Mouse (Mus musculus): ENCODE measurements around the gene Fas. TPM values are rescaled to one million over a fixed set of nuclear protein-coding genes. Genes with fewer than 3 reads are reported as not detected.

Fas gene
- polyA plus RNA-seq, 1 experiment from 2014 or later, result 0.60 TPM

GRCm38 (mm10) chr19:34254101-34254879 lies 36.2 kb upstream of the Fas start:
- Histone ChIP-seq H3K4me3 (ENCODE audit: low read depth, low read length) (no peak overlapping the region), H3K4me1 (replicated peaks; ENCODE audit: control insufficient read depth, insufficient read depth, low read length) (no peaks in the 10 kb centered on the region), H3K36me3 (ENCODE audit: control insufficient read depth, insufficient read depth, low read length) (no peaks in the 10 kb centered on the region), H3K9me3 (ENCODE audit: control insufficient read depth, low read length) (no peaks in the 10 kb centered on the region), H3K9ac (ENCODE audit: low read length) (no peak overlapping the region), H3K27ac (ENCODE audit: low read depth, low read length) (no peak overlapping the region), H3K4me2 (ENCODE audit: low read depth, low read length, severe bottlenecking) (no peak overlapping the region), H3K27me3 (ENCODE audit: control insufficient read depth, insufficient read depth, low read length) (no peaks in the 10 kb centered on the region)
- 49% methylated on average over 14 of the region's 14 CpGs for WGBS
- ATAC-seq (replicated peaks; ENCODE audit: low FRiP score), result no peak
- DNase-seq (ENCODE audit: low spot score), result no peak

GRCm38 (mm10) chr19:34254880-34255681 lies 35.4 kb upstream of the Fas start, which contains the start of gene Acta2:
Acta2 (minus strand) TSS chr19:34255590.
- H3K27ac ChIP-seq (ENCODE audit: low read depth, low read length), result no peak within 1 kb of the TSS
- H3K9me3 ChIP-seq (ENCODE audit: control insufficient read depth, low read length), result no peaks in the 10 kb centered on the region
- H3K4me2 ChIP-seq (ENCODE audit: low read depth, low read length, severe bottlenecking), result no peak within 1 kb of the TSS
- DNase-seq (ENCODE audit: low spot score) (no peak), ATAC-seq (replicated peaks; ENCODE audit: low FRiP score) (no peak)
- H3K4me1 ChIP-seq (replicated peaks; ENCODE audit: control insufficient read depth, insufficient read depth, low read length), result no peaks in the 10 kb centered on the region
- no peaks in the 10 kb centered on the region for H3K36me3 ChIP-seq (ENCODE audit: control insufficient read depth, insufficient read depth, low read length)
- H3K27me3 ChIP-seq (ENCODE audit: control insufficient read depth, insufficient read depth, low read length), result no peaks in the 10 kb centered on the region
- H3K9ac ChIP-seq (ENCODE audit: low read length), result no peak within 1 kb of the TSS
- 66% methylated on average over 16 of the region's 16 CpGs for WGBS
- no peak within 1 kb of the TSS for H3K4me3 ChIP-seq (ENCODE audit: low read depth, low read length)

- no peak overlapping the region for H3K9ac ChIP-seq (ENCODE audit: low read length)
- no peak overlapping the region for H3K4me3 ChIP-seq (ENCODE audit: low read depth, low read length)
- H3K27ac ChIP-seq (ENCODE audit: low read depth, low read length), result no peak overlapping the region
- no peaks in the 10 kb centered on the region for H3K4me1 ChIP-seq (replicated peaks; ENCODE audit: control insufficient read depth, insufficient read depth, low read length)
- no peak for ATAC-seq (replicated peaks; ENCODE audit: low FRiP score)
- no peak for DNase-seq (ENCODE audit: low spot score)
- WGBS, result 87% methylated on average over 5 of the region's 5 CpGs
- H3K9me3 ChIP-seq (ENCODE audit: control insufficient read depth, low read length), result no peaks in the 10 kb centered on the region
- H3K27me3 ChIP-seq (ENCODE audit: control insufficient read depth, insufficient read depth, low read length), result no peaks in the 10 kb centered on the region
- H3K4me2 ChIP-seq (ENCODE audit: low read depth, low read length, severe bottlenecking), result no peak overlapping the region
- no peaks in the 10 kb centered on the region for H3K36me3 ChIP-seq (ENCODE audit: control insufficient read depth, insufficient read depth, low read length)
These were observed 34.3 kb upstream of the Fas start for GRCm38 (mm10) chr19:34256149-34256548.

- Histone ChIP-seq H3K4me2 (ENCODE audit: low read depth, low read length, severe bottlenecking) (no peak overlapping the region), H3K36me3 (ENCODE audit: control insufficient read depth, insufficient read depth, low read length) (no peaks in the 10 kb centered on the region), H3K4me1 (replicated peaks; ENCODE audit: control insufficient read depth, insufficient read depth, low read length) (no peaks in the 10 kb centered on the region), H3K27me3 (ENCODE audit: control insufficient read depth, insufficient read depth, low read length) (no peaks in the 10 kb centered on the region), H3K4me3 (ENCODE audit: low read depth, low read length) (no peak overlapping the region), H3K9me3 (ENCODE audit: control insufficient read depth, low read length) (no peaks in the 10 kb centered on the region), H3K9ac (ENCODE audit: low read length) (no peak overlapping the region), H3K27ac (ENCODE audit: low read depth, low read length) (no peak overlapping the region)
- WGBS, result 96% methylated on average over 2 of the region's 2 CpGs
- ATAC-seq (replicated peaks; ENCODE audit: low FRiP score), result no peak
- no peak for DNase-seq (ENCODE audit: low spot score)
These were observed 33.5 kb upstream of the Fas start for GRCm38 (mm10) chr19:34256936-34257335.

- Histone ChIP-seq H3K4me1 (replicated peaks; ENCODE audit: control insufficient read depth, insufficient read depth, low read length) (no peaks in the 10 kb centered on the region), H3K27ac (ENCODE audit: low read depth, low read length) (no peak overlapping the region), H3K36me3 (ENCODE audit: control insufficient read depth, insufficient read depth, low read length) (no peaks in the 10 kb centered on the region), H3K4me2 (ENCODE audit: low read depth, low read length, severe bottlenecking) (no peak overlapping the region), H3K9me3 (ENCODE audit: control insufficient read depth, low read length) (no peaks in the 10 kb centered on the region), H3K9ac (ENCODE audit: low read length) (no peak overlapping the region), H3K4me3 (ENCODE audit: low read depth, low read length) (no peak overlapping the region), H3K27me3 (ENCODE audit: control insufficient read depth, insufficient read depth, low read length) (no peaks in the 10 kb centered on the region)
- WGBS, result 73% methylated on average over 2 of the region's 2 CpGs
- DNase-seq (ENCODE audit: low spot score) (no peak), ATAC-seq (replicated peaks; ENCODE audit: low FRiP score) (no peak)
These were observed 28.0 kb upstream of the Fas start for GRCm38 (mm10) chr19:34262273-34262974.

GRCm38 (mm10) chr19:34265604-34266193 lies 24.8 kb upstream of the Fas start:
- H3K4me2 ChIP-seq (ENCODE audit: low read depth, low read length, severe bottlenecking), result no peak overlapping the region
- no peaks in the 10 kb centered on the region for H3K36me3 ChIP-seq (ENCODE audit: control insufficient read depth, insufficient read depth, low read length)
- no peak overlapping the region for H3K9ac ChIP-seq (ENCODE audit: low read length)
- no peak overlapping the region for H3K27ac ChIP-seq (ENCODE audit: low read depth, low read length)
- H3K4me1 ChIP-seq (replicated peaks; ENCODE audit: control insufficient read depth, insufficient read depth, low read length), result no peaks in the 10 kb centered on the region
- H3K4me3 ChIP-seq (ENCODE audit: low read depth, low read length), result no peak overlapping the region
- DNase-seq (ENCODE audit: low spot score) (no peak), ATAC-seq (replicated peaks; ENCODE audit: low FRiP score) (no peak)
- H3K9me3 ChIP-seq (ENCODE audit: control insufficient read depth, low read length), result no peaks in the 10 kb centered on the region
- WGBS, result 69% methylated on average over 5 of the region's 5 CpGs
- no peaks in the 10 kb centered on the region for H3K27me3 ChIP-seq (ENCODE audit: control insufficient read depth, insufficient read depth, low read length)

- ATAC-seq (replicated peaks; ENCODE audit: low FRiP score), result no peak
These were observed 21.5 kb upstream of the Fas start for GRCm38 (mm10) chr19:34268991-34269390.

GRCm38 (mm10) chr19:34270106-34270726 lies 20.2 kb upstream of the Fas start:
- no peak for ATAC-seq (replicated peaks; ENCODE audit: low FRiP score)
- no peaks in the 10 kb centered on the region for H3K9me3 ChIP-seq (ENCODE audit: control insufficient read depth, low read length)
- H3K27ac ChIP-seq (ENCODE audit: low read depth, low read length), result no peak overlapping the region
- H3K27me3 ChIP-seq (ENCODE audit: control insufficient read depth, insufficient read depth, low read length), result no peaks in the 10 kb centered on the region
- no peak overlapping the region for H3K9ac ChIP-seq (ENCODE audit: low read length)
- H3K4me1 ChIP-seq (replicated peaks; ENCODE audit: control insufficient read depth, insufficient read depth, low read length), result no peaks in the 10 kb centered on the region
- no peaks in the 10 kb centered on the region for H3K36me3 ChIP-seq (ENCODE audit: control insufficient read depth, insufficient read depth, low read length)
- H3K4me2 ChIP-seq (ENCODE audit: low read depth, low read length, severe bottlenecking), result no peak overlapping the region
- no peak overlapping the region for H3K4me3 ChIP-seq (ENCODE audit: low read depth, low read length)
- 90% methylated on average over 11 of the region's 11 CpGs for WGBS
- no peak for DNase-seq (ENCODE audit: low spot score)

More at GRCm38 (mm10) chr19:34268991-34269390, 21.5 kb upstream of the Fas start:
- H3K4me2 ChIP-seq (ENCODE audit: low read depth, low read length, severe bottlenecking), result no peak overlapping the region
- H3K27me3 ChIP-seq (ENCODE audit: control insufficient read depth, insufficient read depth, low read length), result no peaks in the 10 kb centered on the region
- no peaks in the 10 kb centered on the region for H3K4me1 ChIP-seq (replicated peaks; ENCODE audit: control insufficient read depth, insufficient read depth, low read length)
- 60% methylated on average over 1 of the region's 1 CpGs for WGBS
- H3K4me3 ChIP-seq (ENCODE audit: low read depth, low read length), result no peak overlapping the region
- no peak overlapping the region for H3K9ac ChIP-seq (ENCODE audit: low read length)
- H3K9me3 ChIP-seq (ENCODE audit: control insufficient read depth, low read length), result no peaks in the 10 kb centered on the region
- no peak overlapping the region for H3K27ac ChIP-seq (ENCODE audit: low read depth, low read length)
- DNase-seq (ENCODE audit: low spot score), result no peak
- no peaks in the 10 kb centered on the region for H3K36me3 ChIP-seq (ENCODE audit: control insufficient read depth, insufficient read depth, low read length)
